Mouse (Mus musculus) small intestine, adult 2 months (tissue): Measurements from ENCODE around the gene Fam81a. TPM values are rescaled to one million over a fixed set of nuclear protein-coding genes. Genes with fewer than 3 reads are reported as not detected.

Experiments used
- H3K27ac ChIP-seq: fragments of 200-500 bp; 2 replicates; pipeline ENCODE4 v1.5.1; 2012; ENCODE audit warnings: low read depth, low read length, control low read depth, inconsistent platforms; ENCODE audit not compliant: insufficient read depth
- H3K27me3 ChIP-seq: fragments of 200-500 bp; 2 replicates; pipeline ENCODE4 v1.6.1; 2012; ENCODE audit warnings: mild to moderate bottlenecking, moderate library complexity, low read length, inconsistent platforms; ENCODE audit not compliant: control insufficient read depth, insufficient read depth
- H3K36me3 ChIP-seq: fragments of 200-500 bp; 2 replicates; pipeline ENCODE4 v1.6.1; 2012; ENCODE audit warnings: mild to moderate bottlenecking, low read length, control low read depth, inconsistent platforms; ENCODE audit not compliant: control insufficient read depth, insufficient read depth
- H3K4me1 ChIP-seq: fragments of 200-500 bp; 2 replicates; pipeline ENCODE4 v1.6.1; 2012; ENCODE audit warnings: low read length, inconsistent platforms, mixed read lengths; ENCODE audit not compliant: control insufficient read depth, insufficient read depth, insufficient read length
- H3K4me3 ChIP-seq: fragments of 200-500 bp; 2 replicates; pipeline ENCODE4 v1.5.1; 2012; ENCODE audit warnings: low read depth, mild to moderate bottlenecking, control low read depth, inconsistent platforms, low read length, moderate library complexity
- CTCF ChIP-seq: fragments of 200-500 bp; IDR thresholded peaks from 2 replicates; pipeline ENCODE4 v1.5.1; 2012; ENCODE audit warnings: low read depth, mild to moderate bottlenecking, control low read depth, inconsistent platforms, low read length, moderate library complexity, mixed read lengths; ENCODE audit not compliant: insufficient replicate concordance, insufficient read length; ENCODE audit errors: extremely low read depth
- POLR2A ChIP-seq: fragments of 200-500 bp; IDR thresholded peaks from 2 replicates; pipeline ENCODE4 v1.6.1; 2012; ENCODE audit warnings: low read depth, mild to moderate bottlenecking, control low read depth, inconsistent platforms, low read length, moderate library complexity
- WGBS: fragments of 180-500 bp; shearing (Covaris S2); methylation state at CpG from one replicate; pipeline ENCODE4 v1.1.7; 2018; 5-methylcytosine and 5-hydroxymethylcytosine counted together
- polyA plus RNA-seq: library from polyadenylated mRNA; depleted of rRNA; stranded (reverse); fragments of >200 nt; gene quantifications from 2 replicates; pipeline ENCODE4 v1.2.3, GENCODE M21; 2012

The Fam81a gene
- polyA plus RNA-seq, 1 experiment, result 0.03 TPM

- Histone ChIP-seq H3K27ac (no peak overlapping the region), H3K36me3 (no peaks in the 10 kb centered on the region)
- WGBS, result 74% methylated on average over 7 of the region's 7 CpGs
Observed at GRCm38 (mm10) chr9:70138511-70138910, 3.8 kb downstream of the Fam81a start.

GRCm38 (mm10) chr9:70137991-70138390 is 4.4 kb downstream of the Fam81a start:
- WGBS, result 43% methylated on average over 5 of the region's 5 CpGs

More at GRCm38 (mm10) chr9:70138511-70138910, 3.8 kb downstream of the Fam81a start:
- H3K27me3 ChIP-seq, result peaks cover 14% of the 10 kb centered on the region
- H3K4me3 ChIP-seq, result no peak overlapping the region
- H3K4me1 ChIP-seq, result peaks cover 5% of the 10 kb centered on the region
- no peak for TF ChIP-seq CTCF

GRCm38 (mm10) chr9:70135186-70135585 is 7.2 kb downstream of the Fam81a start:
- Histone ChIP-seq H3K27me3 (no peaks in the 10 kb centered on the region), H3K4me1 (no peaks in the 10 kb centered on the region), H3K36me3 (no peaks in the 10 kb centered on the region), H3K27ac (no peak overlapping the region), H3K4me3 (no peak overlapping the region)
- 61% methylated on average over 1 of the region's 1 CpGs for WGBS
- TF ChIP-seq CTCF (no peak), POLR2A (no peak)

More at GRCm38 (mm10) chr9:70137991-70138390, 4.4 kb downstream of the Fam81a start:
- TF ChIP-seq POLR2A (no peak), CTCF (no peak)
- Histone ChIP-seq H3K4me1 (peaks cover 5% of the 10 kb centered on the region), H3K27ac (no peak overlapping the region), H3K36me3 (no peaks in the 10 kb centered on the region), H3K4me3 (no peak overlapping the region), H3K27me3 (peaks cover 14% of the 10 kb centered on the region)

- Histone ChIP-seq H3K4me3 (no peak overlapping the region), H3K4me1 (no peaks in the 10 kb centered on the region), H3K36me3 (no peaks in the 10 kb centered on the region), H3K27me3 (no peaks in the 10 kb centered on the region), H3K27ac (no peak overlapping the region)
- TF ChIP-seq POLR2A, result no peak
- no peak for TF ChIP-seq CTCF
- 69% methylated on average over 5 of the region's 5 CpGs for whole genome bisulfite sequencing
Observed at GRCm38 (mm10) chr9:70134716-70135115, 7.6 kb downstream of the Fam81a start.

DNA sequence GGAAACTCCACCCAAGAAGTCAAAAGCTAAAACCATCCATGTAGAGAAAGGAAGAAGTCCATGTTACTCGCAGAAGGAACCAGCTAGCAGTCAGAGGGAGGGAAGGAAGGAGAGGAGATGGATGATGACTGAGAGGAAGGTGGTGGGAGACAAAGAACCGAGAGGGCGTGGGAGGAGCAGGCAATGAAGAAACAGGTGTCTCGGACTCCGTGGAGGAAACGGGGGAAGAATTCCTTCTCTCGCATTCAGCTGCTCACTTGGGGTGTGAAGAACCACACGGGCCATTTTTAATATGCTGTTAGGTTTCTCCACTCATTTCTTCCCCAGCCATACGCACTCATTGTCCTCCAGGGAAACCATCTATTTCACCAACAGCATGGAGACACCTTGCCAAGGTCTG is 8.1 kb downstream of the Fam81a start:
- Histone ChIP-seq H3K4me1 (no peaks in the 10 kb centered on the region), H3K27me3 (no peaks in the 10 kb centered on the region), H3K36me3 (no peaks in the 10 kb centered on the region), H3K4me3 (no peak overlapping the region), H3K27ac (no peak overlapping the region)
- TF ChIP-seq CTCF (no peak), POLR2A (no peak)
- WGBS, result 84% methylated on average over 9 of the region's 9 CpGs

- H3K27ac ChIP-seq, result no peak overlapping the region
- 91% methylated on average over 5 of the region's 5 CpGs for WGBS
- no peaks in the 10 kb centered on the region for H3K4me1 ChIP-seq
- TF ChIP-seq CTCF, result no peak
- TF ChIP-seq POLR2A, result no peak
- H3K36me3 ChIP-seq, result no peaks in the 10 kb centered on the region
- no peak overlapping the region for H3K4me3 ChIP-seq
- no peaks in the 10 kb centered on the region for H3K27me3 ChIP-seq
Observed at GRCm38 (mm10) chr9:70130786-70131185, 11.6 kb downstream of the Fam81a start.

DNA sequence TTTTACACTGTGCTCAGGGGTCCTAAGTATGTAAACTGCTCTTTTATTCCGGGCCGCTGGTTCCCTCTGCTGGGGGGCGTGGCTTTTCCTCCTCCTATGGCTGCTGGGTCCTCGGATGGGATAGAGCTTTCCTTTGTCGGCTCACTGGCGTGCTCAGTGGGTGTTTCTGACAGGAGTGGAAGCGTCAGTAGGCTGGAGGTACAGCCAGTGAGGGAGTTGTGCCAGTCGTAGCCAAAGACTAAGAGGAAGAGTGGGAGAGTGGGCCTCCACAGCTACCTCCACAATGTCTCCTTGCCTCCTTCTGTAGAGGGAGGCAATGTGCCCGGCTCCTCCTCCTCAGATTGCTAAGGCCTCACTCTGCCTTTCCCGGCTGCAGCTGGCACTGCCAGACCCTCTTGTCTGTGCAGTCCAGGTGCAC is 30.5 kb downstream of the Fam81a start:
- no peak for TF ChIP-seq CTCF
- TF ChIP-seq POLR2A, result no peak
- H3K36me3 ChIP-seq, result no peaks in the 10 kb centered on the region
- H3K4me1 ChIP-seq, result 0 out of 2 replicates have a peak, but pooled peaks cover 3% of the 10 kb centered on the region
- H3K27ac ChIP-seq, result no peak overlapping the region
- no peaks in the 10 kb centered on the region for H3K27me3 ChIP-seq
- 12% methylated on average over 10 of the region's 10 CpGs for WGBS
- H3K4me3 ChIP-seq, result no peak overlapping the region
